In genomic region chrX:135958589-135959225, GRCm38 (mm10) we compare ENCODE assay signal across 14 mouse cellular contexts. TPM values are rescaled to one million over a fixed set of nuclear protein-coding genes. Genes with fewer than 3 reads are reported as not detected.
A peak's percentile ranks its signal among the peaks of the same experiment; 100 is the strongest.
DNase-seq lines count a peak whose midpoint lies in the region; ATAC-seq and TF ChIP-seq lines count a peak whose summit lies in the region.
"Had no signal": no experiment of that assay in that cellular context is flagged by ENCODE, and none has a peak within 500 bp of the region (broad histone marks: within the 10 kb centered on the region; RNA-seq: fewer than 3 reads in every experiment).

No protein-coding gene starts in this region.

- intact Hi-C loops in gastrocnemius, adult 2 months (cut with DNase I) = no loop called here

- peak; percentile 22 for DNase-seq in gastrocnemius, adult 2 months
- DNase-seq in gastrocnemius, adult 8-10 months (ENCODE audit: low spot score in 2 of 2) = no peak
- peak; percentile 62 for DNase-seq in lung, embryonic 14.5 days
- no peak for DNase-seq in lung, postnatal 14 days
- DNase-seq in lung, postnatal 36 days = peak; percentile 10
- DNase-seq in frontal cortex, postnatal 10 days (ENCODE audit: low spot score in 2 of 2) = no peak
- DNase-seq in kidney, adult 11 months = no peak
- DNase-seq: cerebellum, adult 9-11 months; kidney, adult 2 months; right cerebral cortex, postnatal 14 days had no signal

- no peaks in the 10 kb centered on the region for H3K4me1 ChIP-seq in lung, embryonic 14.5 days (ENCODE audit: insufficient read depth)
- H3K4me1 ChIP-seq in heart, embryonic 12.5 days (replicated peaks) = 0 out of 2 replicates have a peak, but pooled peaks cover 5% of the 10 kb centered on the region
- H3K4me1 ChIP-seq: embryonic facial prominence, embryonic 12.5 days; liver, embryonic 15.5 days had no signal

- WGBS in lung, embryonic 14.5 days = 54% methylated on average over 7 of the region's 7 CpGs
- 52% methylated on average over 7 of the region's 7 CpGs for WGBS in heart, embryonic 12.5 days

- no peak overlapping the region for H3K4me2 ChIP-seq in lung, embryonic 14.5 days
- H3K4me2 ChIP-seq in heart, embryonic 12.5 days = no peak overlapping the region
- H3K4me2 ChIP-seq: embryonic facial prominence, embryonic 12.5 days; liver, embryonic 15.5 days had no signal

- no peak overlapping the region for H3K9ac ChIP-seq in lung, embryonic 14.5 days
- H3K9ac ChIP-seq in heart, embryonic 12.5 days = no peak overlapping the region
- H3K9ac ChIP-seq: embryonic facial prominence, embryonic 12.5 days; liver, embryonic 15.5 days had no signal

- no peaks in the 10 kb centered on the region for H3K27me3 ChIP-seq in lung, embryonic 14.5 days (ENCODE audit: insufficient read depth, low read length)
- no peaks in the 10 kb centered on the region for H3K27me3 ChIP-seq in heart, embryonic 12.5 days (replicated peaks)
- H3K27me3 ChIP-seq: embryonic facial prominence, embryonic 12.5 days; liver, embryonic 15.5 days had no signal

- no peaks in the 10 kb centered on the region for H3K9me3 ChIP-seq in lung, embryonic 14.5 days (ENCODE audit: low read depth, low read length)
- H3K9me3 ChIP-seq in heart, embryonic 12.5 days (replicated peaks) = no peaks in the 10 kb centered on the region
- H3K9me3 ChIP-seq: embryonic facial prominence, embryonic 12.5 days; liver, embryonic 15.5 days had no signal

- ATAC-seq in lung, embryonic 14.5 days (ENCODE audit: insufficient read depth) = peak; percentile 62
- ATAC-seq in heart, embryonic 12.5 days (ENCODE audit: insufficient number of reproducible peaks, low FRiP score) = no peak

- H3K27ac ChIP-seq in gastrocnemius, adult 2 months = peak overlapping the region; percentile 80
- no peak overlapping the region for H3K27ac ChIP-seq in lung, embryonic 14.5 days (ENCODE audit: low read depth)
- peak overlapping the region; percentile 33; the same call in 1 of the 2 replicates for H3K27ac ChIP-seq in heart, embryonic 12.5 days (ENCODE audit: poor library complexity, severe bottlenecking)
- H3K27ac ChIP-seq: embryonic facial prominence, embryonic 12.5 days; layer of hippocampus, adult 2 months; liver, embryonic 15.5 days had no signal

- H3K4me3 ChIP-seq in gastrocnemius, adult 2 months = no peak overlapping the region
- H3K4me3 ChIP-seq in lung, embryonic 14.5 days (ENCODE audit: low read depth, low read length) = no peak overlapping the region
- H3K4me3 ChIP-seq in heart, embryonic 12.5 days = no peak overlapping the region
- H3K4me3 ChIP-seq: embryonic facial prominence, embryonic 12.5 days; layer of hippocampus, adult 2 months; liver, embryonic 15.5 days had no signal

- no peak for TF ChIP-seq CTCF in gastrocnemius, adult 2 months (IDR thresholded peaks at IDR 0.05)
- no peak for TF ChIP-seq CTCF in lung, embryonic 14.5 days (IDR thresholded peaks at IDR 0.05; ENCODE audit: low read depth)

- H3K36me3 ChIP-seq in lung, embryonic 14.5 days (ENCODE audit: insufficient read depth) = no peaks in the 10 kb centered on the region
- no peaks in the 10 kb centered on the region for H3K36me3 ChIP-seq in heart, embryonic 12.5 days
- H3K36me3 ChIP-seq: embryonic facial prominence, embryonic 12.5 days; liver, embryonic 15.5 days had no signal

RNA-seq across cellular contexts. Expression of gene Arxes2, which starts 34.9 kb away (rescaled TPM):
- under 1 TPM in 1 of 2 experiments, not detected in 1; 0.56 TPM for total RNA-seq in gastrocnemius, adult 2 months (2021)
- 1 to 10 TPM in 1 of 4 experiments, under 1 TPM in 2, not detected in 1; 0.29 to 1.9 (median 0.82) TPM for total RNA-seq in gastrocnemius, adult 8-10 months (2022)
- polyA plus RNA-seq in lung, embryonic 14.5 days (2014; fragmentation: Nextera tagmentation; extraction: Ambion mirVana) = 66.9 and 68.9 TPM in 2 replicates
- 87.1 and 89.7 TPM in 2 replicates for polyA plus RNA-seq in heart, embryonic 12.5 days (2016; fragmentation: Nextera tagmentation; extraction: Ambion mirVana)

Comparison
In these comparisons a context has a peak if more than half of its experiments do, and no peak if none do; other contexts are left out.
1. DNase-seq: peak in gastrocnemius, adult 2 months (single experiment), lung, embryonic 14.5 days (single experiment) and lung, postnatal 36 days (single experiment); none in gastrocnemius, adult 8-10 months (0 of 2), lung, postnatal 14 days (single experiment), frontal cortex, postnatal 10 days (0 of 2) and kidney, adult 11 months (single experiment).